Mouse (Mus musculus) erythroid progenitor cell, adult 5-6 weeks (primary cell): ENCODE results near the gene Hoxa10. TPM values are rescaled to one million over a fixed set of nuclear protein-coding genes. Genes with fewer than 3 reads are reported as not detected.

Experiments used
- ATAC-seq: replicated peaks from 2 replicates; pipeline ENCODE4 v1.8.0; 2016; ENCODE audit warnings: moderate number of reproducible peaks, mild to moderate bottlenecking, moderate TSS enrichment, inconsistent platforms; ENCODE audit not compliant: poor library complexity, low FRiP score, severe bottlenecking
- total RNA-seq, 2 experiments: library from RNA; stranded (forward) in 1 of 2; stranded (reverse) in 1 of 2; fragments of 150-400 nt in 1 of 2; fragments of 186-747, 209-891 nt in 1 of 2; gene quantifications; 2 replicates each; pipeline versions ENCODE4 v1.2.3 to v1.2.4; 2015 to 2017; ENCODE audit warnings: low replicate concordance in 2 of 2

Gene Hoxa10
- total RNA-seq, 2 experiments from 2014 or later, result 0.15 TPM; not detected in 1

DNA sequence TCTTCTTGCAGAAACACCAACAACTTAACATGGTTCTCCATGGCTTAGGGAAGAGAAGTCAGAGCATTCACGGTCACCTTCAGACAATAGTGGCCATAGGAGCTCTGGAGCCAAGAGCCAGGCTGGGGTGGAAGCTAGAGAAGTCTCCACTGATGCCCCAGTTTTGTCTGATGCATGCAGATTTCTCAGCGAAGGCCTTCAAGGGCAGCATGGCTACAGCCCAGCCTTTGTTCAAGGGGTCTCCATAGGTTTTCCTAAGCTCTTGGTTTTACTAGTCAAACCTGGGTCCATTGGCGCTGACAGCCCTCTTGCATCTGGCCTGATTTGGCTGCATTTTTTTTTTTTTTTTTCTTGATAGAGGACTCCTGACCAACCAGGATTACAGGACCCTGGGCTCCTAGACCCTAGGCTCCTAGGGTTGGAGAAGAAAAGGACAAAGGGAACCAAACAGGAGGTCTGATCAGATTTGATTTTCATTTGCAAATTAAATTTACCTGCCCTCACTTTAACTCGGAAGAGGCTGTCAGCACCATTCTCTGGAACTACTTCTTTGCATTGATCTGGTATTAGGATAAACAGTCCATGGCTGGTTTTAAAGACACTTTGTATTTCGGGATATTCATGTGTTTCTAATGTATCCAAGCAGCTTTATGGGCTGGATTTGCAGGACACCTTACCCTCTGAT, 23.6 kb upstream of the Hoxa10 start:
- ATAC-seq, result no peak

DNA sequence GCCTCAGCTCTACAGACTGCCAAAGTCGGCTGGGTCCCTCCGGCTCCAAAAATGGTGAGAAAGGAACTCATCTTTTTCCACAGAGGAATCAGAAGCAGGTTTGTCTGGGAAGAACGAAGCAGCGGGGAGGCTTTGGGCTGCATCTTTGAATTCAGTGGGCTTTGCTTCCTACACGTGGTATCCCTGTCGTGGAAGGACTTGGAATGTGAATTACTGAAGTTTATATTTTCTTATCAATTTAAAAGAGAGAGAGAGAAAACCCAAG, 22.6 kb upstream of the Hoxa10 start:
- ATAC-seq, result no peak

DNA sequence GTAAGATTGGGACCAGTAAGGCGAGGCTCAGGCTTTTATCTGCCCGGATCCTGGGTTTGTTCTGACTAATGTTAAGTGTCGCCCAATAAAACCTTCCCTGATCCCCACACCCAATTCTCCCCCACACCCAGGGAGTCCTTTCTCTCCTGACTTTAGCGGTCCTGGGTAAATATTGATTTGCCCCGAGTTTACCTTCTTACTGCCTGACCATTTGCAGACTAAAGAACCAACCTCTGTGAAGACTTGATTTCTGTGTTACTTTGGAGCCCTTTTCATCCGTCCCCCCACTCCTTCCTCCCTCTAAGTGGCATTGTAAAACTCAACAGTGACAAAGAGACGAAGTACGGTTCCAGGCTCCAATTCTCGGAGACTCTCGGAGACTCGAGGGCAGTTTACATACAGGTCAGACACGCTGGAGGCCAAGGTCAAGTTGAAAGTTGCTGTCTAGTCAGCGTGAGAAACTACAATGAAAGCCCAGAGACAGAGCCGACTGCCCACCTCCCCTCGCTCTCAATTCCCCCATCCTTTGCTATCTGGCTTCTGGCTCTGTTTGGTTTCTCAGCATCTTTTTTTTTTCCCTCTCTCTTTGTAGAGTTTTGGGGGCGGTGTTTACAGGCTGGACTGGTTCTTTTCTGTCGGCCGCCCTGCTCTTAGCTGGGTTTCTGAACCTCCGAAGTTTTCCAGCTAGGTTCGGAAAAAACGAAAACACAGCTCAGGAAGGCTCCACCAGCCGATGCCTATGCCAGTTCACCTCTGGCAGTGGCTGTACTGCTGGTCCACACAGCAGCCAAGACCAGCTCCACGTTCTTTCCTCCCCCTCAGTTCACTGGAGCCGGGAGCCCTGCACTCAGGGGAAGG, 22.0 kb upstream of the Hoxa10 start:
- ATAC-seq, result no peak

DNA sequence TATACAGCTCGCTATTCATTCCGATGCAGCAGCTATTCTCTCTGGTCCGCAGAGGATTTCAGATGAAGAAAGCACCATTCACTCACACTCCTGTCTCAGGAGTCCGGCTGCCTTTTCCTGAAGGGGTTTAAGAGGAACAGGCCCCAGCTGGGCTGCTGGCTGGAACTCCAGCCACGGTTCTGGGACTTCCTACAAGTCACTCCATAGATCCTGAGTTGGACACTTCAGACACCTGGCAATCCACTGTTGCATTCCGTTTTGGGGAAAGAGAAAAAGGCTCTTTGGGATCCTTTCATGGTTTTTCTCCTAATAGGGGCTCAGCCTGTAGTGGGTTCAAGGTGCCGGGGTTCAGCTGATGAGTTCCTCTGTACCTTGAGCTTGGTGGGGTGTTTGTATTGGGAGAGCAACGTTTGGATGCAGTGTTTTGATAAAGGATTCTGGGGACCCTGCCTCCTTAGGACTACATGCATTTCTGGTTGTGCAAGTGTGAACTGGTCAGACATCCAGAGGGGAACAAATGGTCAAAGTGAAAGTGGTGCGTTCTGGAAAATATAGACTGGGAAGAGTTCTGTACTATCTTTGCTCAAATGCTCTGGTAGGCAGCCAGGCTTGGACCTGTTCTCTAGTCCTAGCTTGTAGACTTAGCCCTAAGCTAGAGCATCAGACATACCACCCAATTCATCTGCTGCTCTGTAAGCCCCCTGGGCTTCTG, 21.3 kb upstream of the Hoxa10 start:
- no peak for ATAC-seq

DNA sequence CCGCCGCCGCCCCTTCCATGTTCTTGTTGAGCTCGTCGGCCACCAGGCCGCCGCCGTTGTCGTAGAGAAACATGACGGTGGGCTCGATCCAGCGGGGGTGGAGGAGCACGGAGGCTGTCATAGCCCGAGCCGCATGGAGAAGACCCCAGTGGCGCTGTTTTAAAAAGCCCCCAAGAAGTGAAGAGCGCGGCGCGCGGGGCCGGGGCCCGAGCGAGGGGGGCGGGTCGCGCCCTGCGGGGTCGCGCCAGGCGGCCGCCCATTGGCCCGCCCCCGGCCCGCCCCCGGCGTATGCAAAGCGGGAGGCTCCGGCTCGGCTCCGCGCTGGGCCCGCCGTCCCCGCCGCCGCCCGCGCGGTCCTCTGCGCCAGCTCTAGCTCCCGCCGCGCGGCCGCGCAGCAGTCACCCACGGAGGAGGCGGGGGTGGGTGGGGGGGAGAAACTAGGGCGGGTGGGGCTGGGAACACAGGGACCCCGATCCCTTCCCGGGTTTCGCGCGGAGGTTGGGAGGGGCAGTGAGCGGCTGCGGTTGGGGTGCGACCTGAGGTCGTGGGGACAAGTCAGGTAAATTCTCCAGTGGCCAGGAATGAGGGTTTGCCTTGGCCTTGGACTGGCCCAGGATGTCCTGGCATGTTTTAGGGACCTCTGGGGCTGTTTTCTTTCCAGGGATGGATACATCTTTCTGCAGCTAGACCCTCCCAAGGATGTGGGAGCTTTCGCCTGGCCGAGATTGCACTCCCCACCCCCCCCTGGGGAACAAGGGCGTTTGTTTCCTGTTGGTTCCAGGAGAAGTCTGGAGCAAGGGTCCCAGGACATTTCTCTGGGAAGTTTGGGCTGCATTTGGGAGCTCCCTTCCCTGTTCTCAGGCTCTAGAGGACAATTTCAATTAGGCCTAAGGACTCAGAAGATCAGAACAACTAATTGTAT, 20.3 kb upstream of the Hoxa10 start, which contains the start of gene Hoxa13:
Gene Hoxa13 (minus strand): TSS at position 227 of the 922 bp plus-strand sequence.
- no peak for ATAC-seq

DNA sequence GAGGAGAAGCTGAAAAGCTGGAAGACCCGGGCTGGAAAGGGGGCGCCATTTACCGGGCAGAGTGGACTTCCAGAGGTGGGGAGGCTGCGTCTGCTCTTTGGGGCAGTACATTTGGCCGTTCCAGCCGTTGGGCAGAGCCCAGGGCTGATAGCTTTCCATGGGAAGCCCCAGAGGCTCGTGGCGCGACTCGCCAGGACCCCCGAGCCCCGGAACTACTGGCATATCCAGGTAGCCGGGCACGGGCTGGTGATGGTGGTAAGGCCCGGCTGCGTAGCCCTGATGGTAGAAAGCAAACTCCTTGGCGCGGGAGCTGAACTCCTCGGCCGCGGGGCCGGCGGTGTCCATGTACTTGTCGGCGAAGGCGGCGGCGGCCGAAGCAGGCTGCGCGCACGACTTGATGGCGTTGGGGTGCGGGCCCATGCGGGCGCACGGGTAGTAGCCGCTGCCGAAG, 19.2 kb upstream of the Hoxa10 start:
- ATAC-seq, result no peak

DNA sequence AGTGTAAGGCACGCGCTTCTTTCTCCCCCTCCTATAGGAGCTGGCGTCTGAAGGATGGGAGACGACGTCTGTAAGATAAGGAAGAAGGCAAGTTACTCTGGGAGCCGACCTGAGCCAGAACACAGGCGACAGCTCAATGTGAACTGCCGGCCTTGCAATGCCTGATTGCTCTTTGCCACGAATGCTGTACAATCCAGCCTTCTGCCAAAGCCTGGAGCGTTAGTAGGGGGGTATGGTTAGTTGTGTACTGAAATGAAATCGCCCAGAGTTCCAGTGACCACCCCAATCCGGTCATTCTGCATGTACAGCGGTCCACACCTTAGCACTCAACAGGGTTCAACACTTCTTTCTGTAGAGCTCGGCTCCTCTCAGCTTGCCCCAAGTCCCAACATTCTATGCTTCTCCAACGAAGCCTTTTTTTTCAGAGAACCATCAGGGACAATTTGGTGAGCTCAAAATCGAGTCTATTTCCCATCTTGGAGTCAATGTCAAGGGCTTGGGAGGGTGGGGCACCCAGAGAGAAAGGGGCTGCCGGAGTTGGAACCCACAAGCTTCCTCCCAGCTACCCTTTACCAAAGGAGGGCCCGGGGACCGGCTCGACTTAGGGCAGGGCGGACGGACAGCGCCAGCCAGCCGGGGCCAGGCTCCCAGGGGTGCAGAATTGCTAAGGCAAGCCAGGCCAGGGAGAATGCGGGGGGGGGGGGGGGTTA, 18.6 kb upstream of the Hoxa10 start:
- ATAC-seq, result no peak

DNA sequence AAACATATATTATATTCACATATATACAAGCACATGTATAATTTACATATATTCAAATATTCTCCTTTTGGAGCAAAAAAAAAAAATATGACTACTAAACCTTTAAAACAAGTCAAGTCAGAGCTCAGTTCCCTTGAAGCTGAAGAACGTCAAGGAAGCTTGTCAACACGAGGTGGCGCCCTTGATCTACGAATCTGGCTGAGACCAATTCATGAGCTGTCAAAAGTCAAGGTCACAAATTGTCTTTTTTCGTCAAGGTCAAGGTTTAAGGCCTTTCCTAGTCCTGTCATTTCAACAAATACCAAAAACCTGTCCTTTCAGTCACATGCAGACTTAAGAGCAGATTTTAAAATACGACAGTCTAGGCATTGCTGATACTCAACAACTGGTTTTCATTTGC, 16.3 kb upstream of the Hoxa10 start:
- ATAC-seq, result no peak

DNA sequence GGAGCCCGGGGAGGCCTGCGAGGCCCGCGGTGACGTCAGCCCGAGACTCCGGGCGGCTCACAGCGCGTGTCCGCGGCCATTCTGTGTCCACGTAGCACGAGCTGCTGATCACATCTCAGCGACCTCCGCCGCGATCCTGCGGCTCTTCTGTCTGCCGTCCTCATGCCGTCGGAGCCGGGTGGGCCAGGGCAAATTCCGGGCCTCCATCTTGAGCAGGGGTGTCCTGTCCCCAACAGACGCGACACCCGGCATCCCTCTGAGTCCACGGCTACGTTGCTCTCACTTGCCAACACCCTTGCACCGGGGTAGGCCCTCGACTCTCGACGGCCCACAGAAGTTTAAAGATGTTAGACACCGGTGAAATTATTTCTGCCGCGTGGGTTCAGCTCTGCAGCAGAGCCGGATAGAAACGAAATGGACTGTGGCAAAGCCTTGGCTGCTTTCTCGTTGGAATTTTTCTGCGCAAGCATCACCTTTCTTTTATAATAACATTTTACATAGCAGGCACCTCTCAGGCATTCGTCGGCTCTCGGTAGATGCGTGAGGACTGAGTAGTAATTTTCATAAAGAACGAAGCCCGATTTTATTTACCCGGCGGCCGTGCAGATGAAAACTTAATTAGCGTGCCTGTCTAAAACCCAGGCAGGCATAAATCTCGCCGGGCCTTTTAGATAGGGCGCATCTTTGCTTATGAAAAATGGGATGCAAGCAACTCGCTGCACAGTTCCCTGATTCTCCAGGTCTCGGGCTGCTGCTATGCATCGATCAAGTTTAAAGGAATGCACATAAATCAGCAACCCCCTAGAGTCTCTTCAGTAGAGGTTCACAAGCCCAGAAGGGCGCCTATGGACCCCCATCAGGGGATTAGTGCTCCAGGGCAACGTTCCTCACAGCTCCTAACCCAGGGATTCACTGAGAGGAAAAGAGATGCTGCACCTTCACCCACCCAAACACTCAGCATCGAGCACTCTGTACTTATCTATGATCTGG, 13.2 kb upstream of the Hoxa10 start:
- ATAC-seq, result no peak

DNA sequence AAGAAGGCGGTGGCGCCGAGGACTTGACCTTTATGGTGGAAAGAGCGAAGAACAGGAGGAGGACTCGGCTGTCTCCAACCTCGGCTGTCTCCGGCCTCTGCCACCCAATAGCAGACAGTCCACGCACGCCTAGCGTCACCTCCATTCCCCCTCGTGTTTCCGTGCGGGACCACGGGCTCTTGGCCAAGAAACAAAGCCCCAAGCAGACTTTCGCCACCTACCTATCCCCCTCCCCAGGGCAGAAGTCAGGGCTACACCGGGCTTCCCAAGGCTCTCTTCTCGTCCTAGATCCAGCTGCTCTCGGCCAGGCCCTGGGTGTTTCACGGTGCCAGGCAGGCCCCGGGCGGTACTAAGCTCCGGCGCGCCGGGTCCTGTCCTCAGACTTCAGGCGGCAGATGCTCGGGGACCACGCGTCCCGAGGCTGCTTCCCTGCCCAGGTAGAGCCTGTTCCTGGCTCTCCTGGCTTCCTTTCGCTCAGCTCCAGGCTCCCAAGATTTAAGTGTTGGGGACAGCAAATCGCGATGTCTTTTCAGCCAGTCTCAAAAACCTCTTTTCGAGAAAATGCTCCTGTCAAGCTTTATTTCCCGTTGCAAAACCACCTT, 12.2 kb upstream of the Hoxa10 start:
- no peak for ATAC-seq

DNA sequence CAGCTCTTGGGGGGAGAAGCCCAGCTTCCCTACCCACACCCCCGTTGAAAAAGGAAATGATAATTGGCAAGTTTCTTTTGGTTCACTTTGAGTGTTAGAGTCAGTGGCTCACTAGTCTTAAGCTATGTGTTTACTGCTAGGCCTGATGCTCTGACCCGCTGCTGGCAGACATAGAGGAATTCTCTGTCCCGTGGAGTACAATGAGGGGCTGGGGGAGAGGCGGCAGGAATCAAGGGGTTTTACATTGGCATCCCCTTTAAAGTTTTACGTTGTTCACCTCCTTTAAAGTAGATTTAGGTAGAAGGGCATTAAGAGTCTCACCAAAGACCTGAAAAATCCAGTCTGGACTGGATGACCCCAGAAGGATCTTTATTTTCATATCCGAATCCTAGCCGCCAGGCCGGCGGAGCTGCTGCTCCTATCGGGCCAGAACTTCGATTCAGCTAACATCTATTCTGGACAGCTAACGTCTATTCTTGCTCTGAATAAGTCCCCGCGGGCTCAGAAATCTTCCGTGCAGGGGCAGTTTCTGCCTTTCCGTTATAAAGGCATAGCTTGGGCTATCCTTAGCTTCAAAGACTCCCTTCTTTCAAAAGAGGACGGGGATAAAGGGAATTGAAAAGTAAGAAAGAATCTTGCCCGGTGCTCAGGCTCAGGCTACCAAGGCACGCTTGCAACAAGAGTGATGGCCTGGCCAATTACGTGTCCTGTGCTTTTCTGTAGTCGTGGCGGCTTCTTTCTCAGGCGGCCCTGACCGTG, 11.5 kb upstream of the Hoxa10 start:
- no peak for ATAC-seq

DNA sequence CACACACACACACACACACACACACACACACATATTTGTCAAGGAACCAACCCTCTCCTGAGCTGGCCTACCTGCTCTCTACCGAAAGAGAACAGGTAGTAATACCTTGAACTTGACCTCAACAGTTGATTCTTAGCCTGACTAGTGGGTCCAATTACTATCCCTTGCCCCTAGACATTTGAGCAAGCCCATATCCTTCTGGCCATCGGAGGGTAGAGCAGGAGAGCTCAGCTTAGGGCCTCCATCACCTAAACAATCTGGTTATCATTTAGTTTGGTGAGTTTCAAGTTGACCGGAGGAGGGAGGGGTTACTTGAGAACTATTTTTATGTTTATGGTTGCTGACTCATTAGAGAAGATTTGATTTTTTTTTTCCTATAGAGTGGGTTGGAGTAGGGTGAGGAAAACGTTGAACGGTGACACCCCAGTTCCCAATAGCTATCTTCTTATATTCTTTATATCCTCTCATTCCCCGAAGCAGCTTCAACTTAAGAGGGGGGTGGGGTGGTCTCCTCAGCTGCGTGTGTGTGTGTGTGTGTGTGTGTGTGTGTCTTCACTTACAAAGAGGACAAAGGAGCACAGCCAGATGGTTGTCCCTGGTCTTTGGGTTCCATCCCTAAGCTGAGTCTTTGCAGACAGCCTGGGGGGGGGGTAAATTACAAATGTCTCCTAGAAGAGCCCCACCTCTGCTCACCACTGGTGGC, 10.7 kb upstream of the Hoxa10 start:
- no peak for ATAC-seq

DNA sequence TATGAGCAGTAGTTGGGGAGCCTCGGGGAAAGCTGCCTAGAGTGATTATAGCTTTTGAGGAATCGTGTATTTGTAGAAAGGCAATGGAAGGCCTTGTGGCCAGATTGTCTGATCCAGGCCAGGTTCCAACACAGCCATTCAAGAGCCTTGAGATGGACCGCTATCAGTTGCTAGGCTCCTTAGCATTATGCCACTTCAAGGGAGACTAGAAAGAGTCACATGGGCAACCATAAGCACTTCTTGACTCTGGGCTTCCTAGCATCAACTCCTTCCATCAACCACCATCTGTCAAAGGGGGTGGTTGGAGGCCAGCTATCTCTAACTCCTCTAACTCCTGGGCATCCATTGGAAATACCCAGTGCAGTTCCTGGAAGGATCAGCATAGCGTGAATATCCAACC, 9.2 kb upstream of the Hoxa10 start:
- ATAC-seq, result no peak

DNA sequence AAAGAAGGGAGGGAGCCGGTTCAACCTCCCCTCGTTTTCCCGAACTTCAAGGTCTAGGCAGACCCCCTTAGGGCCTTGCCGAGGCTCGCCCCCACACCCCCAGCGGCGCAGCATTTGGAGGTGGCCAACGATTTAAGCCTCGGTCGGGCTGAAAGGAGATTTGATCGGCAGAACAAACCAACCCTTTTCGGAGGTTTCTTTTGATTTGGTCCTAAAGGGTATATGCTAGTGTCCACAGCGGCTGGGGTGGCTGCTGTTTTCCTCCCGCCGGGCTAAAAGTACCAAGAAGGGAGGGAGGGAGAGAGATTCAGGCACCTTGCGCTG, 8.7 kb upstream of the Hoxa10 start:
- no peak for ATAC-seq

DNA sequence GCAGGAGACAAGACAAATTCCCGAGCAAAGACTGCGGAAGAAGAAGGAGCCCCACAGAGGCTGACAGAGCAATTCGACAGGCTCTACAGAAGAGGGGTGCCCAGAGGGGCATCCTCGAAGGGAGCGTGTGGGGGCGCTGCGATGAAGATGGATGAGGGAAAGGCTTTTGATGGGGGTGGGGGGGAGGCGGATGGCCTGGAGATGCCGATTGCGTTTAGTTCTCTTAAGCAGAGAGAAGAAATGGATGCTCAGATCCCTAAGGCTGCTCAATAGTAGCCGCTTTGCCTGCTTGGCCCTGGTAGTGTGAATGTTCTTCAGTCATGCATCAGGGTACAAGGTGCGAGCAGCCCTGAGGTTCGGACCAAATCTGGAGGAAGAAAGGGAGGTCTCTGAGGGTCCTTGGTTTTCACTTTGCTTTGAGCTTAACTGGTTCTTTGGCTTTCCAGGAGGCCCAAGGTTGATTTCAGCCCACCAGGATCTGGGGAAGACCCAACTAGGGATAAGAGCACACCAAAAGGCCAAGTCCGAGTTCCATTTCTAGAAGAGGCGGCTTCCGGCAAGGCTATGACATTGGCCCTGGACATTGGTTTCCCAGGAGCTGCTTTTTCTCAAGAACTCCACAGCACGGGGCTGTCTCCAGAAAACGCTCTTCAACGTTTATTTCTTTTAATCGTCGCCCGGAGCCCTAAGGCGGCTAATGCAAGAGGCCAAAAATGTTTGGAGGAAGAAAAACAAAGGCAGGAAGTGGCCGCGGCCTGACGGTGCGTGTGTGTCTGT, 8.2 kb upstream of the Hoxa10 start:
- no peak for ATAC-seq
